Mouse (Mus musculus) heart, embryonic 10.5 days (tissue): ENCODE data around the gene Pcdh20. TPM values are rescaled to one million over a fixed set of nuclear protein-coding genes. Genes with fewer than 3 reads are reported as not detected.
A peak's percentile ranks its signal among the peaks of the same experiment; 100 is the strongest.

Experiments
- DNase-seq: peaks from one replicate; pipeline ENCODE4 v3.0.0-alpha.2; 2017; ENCODE audit warnings: low spot score
- H3K27ac ChIP-seq: fragments of 300-500 bp; sonication (generic); 2 replicates; pipeline ENCODE4 v1.5.1; 2016; ENCODE audit warnings: mild to moderate bottlenecking
- H3K27me3 ChIP-seq: fragments of 300-500 bp; sonication (generic); 2 replicates; pipeline ENCODE4 v1.6.1; 2016; ENCODE audit warnings: mild to moderate bottlenecking; ENCODE audit not compliant: poor library complexity, insufficient read depth, severe bottlenecking
- H3K36me3 ChIP-seq: fragments of 300-500 bp; sonication (generic); 2 replicates; pipeline ENCODE4 v1.6.1; 2016; ENCODE audit warnings: mild to moderate bottlenecking, moderate library complexity
- H3K4me1 ChIP-seq: fragments of 300-500 bp; sonication (generic); 2 replicates; pipeline ENCODE4 v1.6.1; 2016; ENCODE audit warnings: mild to moderate bottlenecking
- H3K4me3 ChIP-seq: fragments of 300-500 bp; sonication (generic); 2 replicates; pipeline ENCODE4 v1.5.1; 2016; ENCODE audit warnings: mild to moderate bottlenecking, moderate library complexity
- H3K9me3 ChIP-seq: fragments of 300-500 bp; sonication (generic); 2 replicates; pipeline ENCODE4 v1.6.1; 2016; ENCODE audit warnings: mild to moderate bottlenecking, moderate library complexity
- WGBS: fragments of 180-500 bp; shearing (Covaris S2); methylation state at CpG from one replicate; pipeline ENCODE4 v1.1.7; 2016; 5-methylcytosine and 5-hydroxymethylcytosine counted together
- polyA plus RNA-seq: library from polyadenylated mRNA; unstranded; fragments of >200 nt; fragmentation: Nextera tagmentation; extraction: Ambion mirVana; gene quantifications from 2 replicates; pipeline ENCODE4 v1.2.1, GENCODE M21; 2016

Pcdh20 gene
- 0.19 TPM in 1 of 2 replicates, not detected in the other for polyA plus RNA-seq

DNA sequence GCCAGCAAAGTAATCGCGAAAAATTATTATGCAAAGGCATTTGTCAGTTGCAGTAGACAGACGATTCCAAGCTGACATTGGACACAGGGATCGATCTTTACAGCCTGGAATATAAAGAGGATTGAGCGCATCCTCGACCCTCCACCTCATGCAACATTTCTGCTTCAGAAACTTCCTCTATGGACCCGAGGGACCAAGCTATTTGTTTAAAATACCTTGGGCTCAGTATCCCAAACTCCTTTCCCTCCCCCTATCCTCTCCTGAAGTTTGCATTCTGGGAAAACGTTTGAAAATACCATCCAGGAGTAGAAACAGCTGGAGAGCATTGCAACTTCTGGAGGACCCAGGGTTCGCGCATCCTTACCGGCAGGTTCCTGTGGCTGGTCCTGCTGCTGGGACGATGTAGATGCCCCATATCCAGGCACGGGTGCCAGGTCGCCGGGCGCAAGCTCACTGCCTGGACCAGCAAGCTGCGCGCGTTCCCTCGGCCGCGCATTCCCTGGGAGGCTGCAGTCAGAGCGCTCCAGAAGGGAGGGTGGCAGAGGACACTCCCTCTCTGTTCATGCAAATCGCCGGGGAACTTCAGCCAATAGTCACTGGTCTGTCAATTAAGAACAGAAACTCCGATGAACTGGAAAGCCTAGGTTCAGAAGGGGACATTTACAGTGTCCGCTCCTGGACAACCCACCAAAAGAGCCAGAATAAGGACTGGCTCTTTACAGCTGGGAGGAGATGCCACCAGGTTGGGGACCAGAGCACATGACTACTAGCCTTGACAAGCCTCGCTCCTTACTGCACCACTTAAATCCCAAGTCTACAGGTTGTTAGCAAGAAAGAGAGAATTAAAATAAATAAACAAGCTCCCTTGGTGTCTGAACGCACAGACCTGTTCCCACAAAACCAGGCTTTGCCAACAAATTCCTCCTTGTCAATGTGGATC lies at the start of gene Pcdh20:
Gene Pcdh20 (minus strand): TSS at position 902 of the 940 bp plus-strand sequence.
- Histone ChIP-seq H3K4me1 (0 out of 2 replicates have a peak, but pooled peaks cover 7% of the 10 kb centered on the region), H3K36me3 (no peaks in the 10 kb centered on the region), H3K4me3 (peak within 1 kb of the TSS; percentile 60), H3K9me3 (no peaks in the 10 kb centered on the region), H3K27ac (no peak within 1 kb of the TSS), H3K27me3 (peaks cover 29% of the 10 kb centered on the region; the same call in 1 of the 2 replicates)
- WGBS, result 4% methylated on average over 29 of the region's 29 CpGs
- peak; percentile 80 for DNase-seq

DNA sequence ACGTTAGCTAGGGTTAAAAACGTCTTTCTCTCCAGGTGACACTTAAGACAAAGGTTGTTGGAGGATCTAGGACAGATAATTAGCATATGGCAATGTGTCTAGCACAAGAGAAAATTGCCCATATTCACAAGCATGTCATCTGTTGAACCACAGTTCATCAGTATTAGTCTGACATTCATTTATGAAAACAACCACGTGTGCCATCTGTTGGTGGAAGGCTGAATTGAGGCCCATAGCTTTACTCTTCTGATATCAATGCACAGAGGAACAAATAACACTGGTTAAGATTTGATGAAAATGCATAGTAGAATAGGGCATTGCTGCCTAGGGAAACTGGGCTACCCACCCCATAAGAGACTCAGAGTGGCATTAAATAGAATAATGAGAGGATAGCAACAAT lies 8.7 kb upstream of the Pcdh20 start:
- H3K9me3 ChIP-seq, result no peaks in the 10 kb centered on the region
- DNase-seq, result no peak
- WGBS, result 57% methylated on average over 3 of the region's 3 CpGs
- no peak overlapping the region for H3K27ac ChIP-seq
- no peaks in the 10 kb centered on the region for H3K36me3 ChIP-seq
- no peak overlapping the region for H3K4me3 ChIP-seq
- no peaks in the 10 kb centered on the region for H3K27me3 ChIP-seq
- H3K4me1 ChIP-seq, result no peaks in the 10 kb centered on the region

DNA sequence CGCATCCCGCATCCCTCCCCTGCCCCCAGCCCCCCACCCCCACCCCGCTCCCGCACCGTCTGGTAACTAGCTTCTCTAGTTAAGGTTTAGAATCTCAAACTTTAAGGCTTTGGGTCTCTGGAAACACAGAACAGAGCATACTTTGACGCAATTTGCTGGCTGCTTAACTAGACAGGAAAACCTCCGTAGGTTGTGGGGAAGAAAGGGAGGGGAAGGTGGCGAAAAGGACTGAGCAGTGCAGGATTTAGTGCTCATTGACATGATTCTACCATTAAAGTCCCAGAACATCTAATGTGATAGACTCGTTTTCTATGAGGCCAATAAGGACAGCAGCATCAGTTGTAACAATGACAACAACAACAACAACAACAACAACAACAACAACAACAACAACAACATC lies 1.2 kb downstream of the Pcdh20 start:
- Histone ChIP-seq H3K4me1 (0 out of 2 replicates have a peak, but pooled peaks cover 7% of the 10 kb centered on the region), H3K36me3 (no peaks in the 10 kb centered on the region), H3K27me3 (peaks cover 29% of the 10 kb centered on the region; the same call in 1 of the 2 replicates), H3K27ac (no peak overlapping the region), H3K4me3 (peak overlapping the region; percentile 60), H3K9me3 (no peaks in the 10 kb centered on the region)
- WGBS, result 2% methylated on average over 9 of the region's 9 CpGs
- no peak for DNase-seq

DNA sequence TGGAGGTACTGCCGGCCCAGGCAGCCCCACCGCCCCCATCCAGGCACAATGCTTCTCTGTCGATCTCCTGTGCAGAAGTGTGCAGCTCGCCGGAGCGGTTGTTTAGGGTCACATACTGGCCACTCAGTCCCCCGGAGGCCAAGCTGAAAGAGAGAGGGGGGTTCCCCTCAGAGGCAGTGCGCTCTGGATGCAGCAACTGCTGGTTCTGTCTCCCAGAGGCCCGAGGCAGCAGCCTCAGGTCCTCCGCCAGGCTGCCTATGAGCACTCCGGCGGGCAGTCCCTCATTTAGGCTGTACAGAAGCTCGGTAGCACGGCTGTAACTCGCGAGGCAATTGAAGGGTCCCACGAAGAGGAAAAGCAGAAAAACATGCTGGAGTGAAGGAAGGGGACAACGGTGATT lies 1.8 kb downstream of the Pcdh20 start:
- WGBS, result 5% methylated on average over 18 of the region's 18 CpGs

DNA sequence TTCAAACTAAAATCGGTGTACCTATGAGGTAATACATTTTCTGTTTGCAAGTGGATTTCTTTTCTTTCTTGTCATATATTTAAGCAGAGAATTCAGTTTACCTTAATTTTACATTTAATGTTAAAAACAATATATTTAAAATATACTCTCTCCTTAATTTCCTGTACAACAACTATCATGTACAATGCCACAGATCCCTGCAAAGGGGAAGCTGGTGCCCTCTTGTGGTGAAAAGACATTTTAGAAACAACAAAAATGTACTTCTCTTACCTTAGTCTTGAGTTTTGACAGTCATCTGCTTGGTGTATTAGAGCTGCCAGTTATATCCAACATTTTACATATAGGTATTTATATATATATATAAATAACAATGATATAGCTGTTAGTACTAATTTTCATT lies 4.8 kb downstream of the Pcdh20 start:
- WGBS, result 85% methylated on average over 1 of the region's 1 CpGs
- H3K4me1 ChIP-seq, result 0 out of 2 replicates have a peak, but pooled peaks cover 7% of the 10 kb centered on the region
- no peak for DNase-seq
- H3K27me3 ChIP-seq, result peaks cover 29% of the 10 kb centered on the region; the same call in 1 of the 2 replicates
- no peaks in the 10 kb centered on the region for H3K9me3 ChIP-seq
- no peaks in the 10 kb centered on the region for H3K36me3 ChIP-seq
- H3K4me3 ChIP-seq, result no peak overlapping the region
- H3K27ac ChIP-seq, result no peak overlapping the region

More for the DNA sequence above, 1.8 kb downstream of the Pcdh20 start:
- DNase-seq, result peak; percentile 76
- Histone ChIP-seq H3K36me3 (no peaks in the 10 kb centered on the region), H3K27ac (no peak overlapping the region), H3K4me1 (0 out of 2 replicates have a peak, but pooled peaks cover 7% of the 10 kb centered on the region), H3K9me3 (no peaks in the 10 kb centered on the region), H3K4me3 (peak overlapping the region; percentile 60), H3K27me3 (peaks cover 29% of the 10 kb centered on the region; the same call in 1 of the 2 replicates)

DNA sequence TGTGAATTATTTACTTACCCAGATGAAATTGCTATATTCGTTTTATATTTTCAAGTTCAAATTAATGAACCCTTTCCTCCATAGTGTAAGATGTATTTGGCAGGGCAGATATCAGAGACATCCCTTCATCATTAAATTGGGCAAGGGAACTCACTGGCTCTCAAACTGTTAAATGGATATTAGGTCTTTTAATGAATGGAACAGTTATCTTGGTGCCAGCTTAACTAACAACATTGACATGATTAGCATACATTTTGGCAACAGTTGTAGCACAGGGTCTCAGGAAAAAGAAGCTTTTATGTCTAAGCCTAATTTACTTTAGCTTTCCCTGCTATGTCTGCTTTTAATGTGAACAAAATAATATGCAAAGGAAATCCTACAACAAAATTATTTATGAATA lies 6.8 kb downstream of the Pcdh20 start:
- DNase-seq, result no peak
- no peaks in the 10 kb centered on the region for H3K36me3 ChIP-seq
- H3K4me1 ChIP-seq, result no peaks in the 10 kb centered on the region
- 42% methylated on average over 1 of the region's 1 CpGs for WGBS
- H3K27ac ChIP-seq, result no peak overlapping the region
- H3K9me3 ChIP-seq, result no peaks in the 10 kb centered on the region
- no peak overlapping the region for H3K4me3 ChIP-seq
- H3K27me3 ChIP-seq, result peaks cover 19% of the 10 kb centered on the region; the same call in 1 of the 2 replicates

DNA sequence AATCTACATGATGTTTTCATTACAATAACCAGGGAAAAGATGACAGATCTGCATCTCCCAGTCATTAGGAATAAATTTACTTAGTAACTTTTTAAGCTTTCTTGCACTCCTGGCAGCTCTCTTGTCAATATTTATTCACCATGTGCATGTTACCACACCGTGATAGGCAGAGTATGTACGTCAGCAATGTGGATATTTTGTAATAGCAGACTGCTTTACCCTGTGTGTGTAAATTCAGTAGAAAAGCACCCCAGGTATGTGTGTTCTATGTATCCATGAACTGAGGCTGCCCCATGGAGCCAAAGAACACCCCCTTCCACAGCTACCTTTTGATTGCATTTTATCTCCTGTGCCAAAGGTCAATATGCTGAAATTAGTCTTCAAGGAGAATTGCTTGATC lies 7.8 kb downstream of the Pcdh20 start:
- Histone ChIP-seq H3K27me3 (0 out of 2 replicates have a peak, but pooled peaks cover 11% of the 10 kb centered on the region), H3K36me3 (no peaks in the 10 kb centered on the region), H3K27ac (no peak overlapping the region), H3K4me1 (no peaks in the 10 kb centered on the region), H3K9me3 (no peaks in the 10 kb centered on the region), H3K4me3 (no peak overlapping the region)
- no peak for DNase-seq
- 72% methylated on average over 2 of the region's 2 CpGs for WGBS

DNA sequence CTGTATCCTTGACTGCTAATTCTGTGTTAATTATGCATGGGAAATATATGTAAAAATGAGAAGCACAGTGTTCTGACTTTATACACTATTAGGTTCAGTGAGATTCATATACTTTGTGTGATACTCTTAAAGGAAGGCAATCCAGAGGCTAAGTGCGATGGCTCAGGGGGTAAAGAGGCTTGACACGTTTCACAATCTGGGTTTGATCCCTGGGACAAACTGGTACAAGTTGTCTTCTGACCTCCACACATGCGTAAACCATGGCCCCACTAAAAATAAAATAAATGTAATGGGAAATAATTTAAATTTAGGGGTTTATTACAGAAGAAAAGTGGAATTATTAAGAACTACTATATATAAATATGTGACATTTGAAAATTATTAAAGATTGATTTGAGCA lies 8.3 kb downstream of the Pcdh20 start:
- Histone ChIP-seq H3K36me3 (no peaks in the 10 kb centered on the region), H3K27ac (no peak overlapping the region), H3K4me3 (no peak overlapping the region), H3K27me3 (0 out of 2 replicates have a peak, but pooled peaks cover 9% of the 10 kb centered on the region), H3K4me1 (no peaks in the 10 kb centered on the region), H3K9me3 (no peaks in the 10 kb centered on the region)
- DNase-seq, result no peak
- WGBS, result 72% methylated on average over 3 of the region's 3 CpGs

DNA sequence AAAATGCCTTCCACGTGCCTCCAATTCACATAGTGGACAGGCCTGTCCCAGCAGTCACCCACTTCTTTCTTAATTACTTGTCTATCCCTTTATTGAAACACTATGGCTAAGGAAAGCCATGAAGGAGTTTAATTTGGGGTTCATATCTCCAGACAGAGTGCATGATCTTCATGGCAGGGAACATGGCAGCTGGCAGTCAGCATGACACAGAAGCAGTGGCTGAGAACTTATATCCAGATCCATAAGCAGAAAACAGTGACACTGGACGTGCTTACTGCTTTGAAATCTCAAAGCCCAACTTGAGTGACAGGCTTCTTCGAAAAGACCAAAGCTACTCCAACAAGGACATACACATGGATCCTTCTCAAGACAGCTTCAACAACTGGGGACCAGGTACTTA lies 10.5 kb downstream of the Pcdh20 start:
- no peak overlapping the region for H3K27ac ChIP-seq
- H3K9me3 ChIP-seq, result no peaks in the 10 kb centered on the region
- H3K27me3 ChIP-seq, result no peaks in the 10 kb centered on the region
- H3K4me1 ChIP-seq, result no peaks in the 10 kb centered on the region
- 77% methylated on average over 3 of the region's 3 CpGs for WGBS
- no peak overlapping the region for H3K4me3 ChIP-seq
- H3K36me3 ChIP-seq, result no peaks in the 10 kb centered on the region
- no peak for DNase-seq

DNA sequence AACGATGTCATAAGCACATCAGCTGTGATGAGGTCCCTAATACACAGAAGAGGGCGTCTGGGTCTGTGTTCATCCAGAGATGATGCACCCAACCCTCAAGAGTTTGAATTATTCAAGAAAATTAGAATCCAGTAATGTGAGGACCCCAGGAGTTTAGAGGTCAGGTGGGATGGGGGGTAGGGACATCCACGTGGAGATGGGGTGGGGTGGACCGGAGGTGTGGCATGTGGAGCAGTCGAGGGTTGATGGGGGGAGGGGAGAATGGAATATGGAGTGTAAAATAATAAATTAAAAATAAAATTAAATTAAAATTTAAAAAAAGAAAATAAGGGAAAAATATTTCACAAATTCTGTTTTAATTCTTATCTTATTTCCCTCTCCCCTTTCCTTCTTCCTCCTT lies 27.9 kb downstream of the Pcdh20 start:
- no peaks in the 10 kb centered on the region for H3K27me3 ChIP-seq
- H3K27ac ChIP-seq, result no peak overlapping the region
- H3K36me3 ChIP-seq, result no peaks in the 10 kb centered on the region
- no peak overlapping the region for H3K4me3 ChIP-seq
- DNase-seq, result no peak
- 64% methylated on average over 5 of the region's 5 CpGs for whole genome bisulfite sequencing
- H3K9me3 ChIP-seq, result no peaks in the 10 kb centered on the region
- H3K4me1 ChIP-seq, result no peaks in the 10 kb centered on the region

DNA sequence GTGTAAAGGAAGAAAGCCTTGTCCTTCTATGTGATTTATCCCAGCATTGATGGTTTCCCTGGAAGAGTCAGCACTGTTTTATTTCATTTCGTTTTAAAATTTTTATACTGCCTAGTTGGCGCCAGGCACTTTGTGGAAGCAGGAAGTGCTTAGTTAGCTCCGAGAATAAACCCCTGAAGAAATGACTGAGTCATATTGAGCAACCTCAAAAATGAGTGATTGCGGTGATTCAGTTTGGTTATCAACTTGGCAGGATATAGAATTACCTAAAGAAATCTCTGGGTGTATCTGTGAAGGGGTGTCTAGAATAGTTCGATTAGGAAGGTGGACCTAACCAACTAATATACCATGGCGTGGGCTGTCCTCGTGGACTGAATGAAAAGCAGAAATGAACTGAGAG lies 41.8 kb downstream of the Pcdh20 start:
- H3K36me3 ChIP-seq, result no peaks in the 10 kb centered on the region
- 90% methylated on average over 7 of the region's 7 CpGs for WGBS
- no peak overlapping the region for H3K4me3 ChIP-seq
- DNase-seq, result no peak
- H3K27me3 ChIP-seq, result no peaks in the 10 kb centered on the region
- H3K9me3 ChIP-seq, result no peaks in the 10 kb centered on the region
- H3K4me1 ChIP-seq, result no peaks in the 10 kb centered on the region
- H3K27ac ChIP-seq, result no peak overlapping the region

DNA sequence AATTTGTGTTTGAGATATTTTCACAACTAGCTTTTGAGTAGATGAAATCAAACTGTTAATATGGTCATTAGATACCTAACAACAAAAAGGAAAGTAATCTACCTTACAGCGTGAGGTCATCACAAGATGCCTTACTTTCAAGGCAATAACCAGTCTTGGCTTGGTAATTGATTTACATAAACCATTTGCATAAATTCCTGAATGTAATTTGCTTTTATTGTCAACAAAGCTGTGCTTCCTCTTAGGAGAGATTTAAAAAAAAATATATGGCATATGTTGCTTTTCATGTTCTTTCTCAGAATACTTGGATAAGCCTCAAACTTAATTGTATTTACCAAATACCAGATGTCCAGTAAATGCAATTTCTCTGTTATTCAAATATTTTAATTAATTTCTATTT lies 43.8 kb downstream of the Pcdh20 start:
- Histone ChIP-seq H3K9me3 (no peaks in the 10 kb centered on the region), H3K27ac (no peak overlapping the region), H3K4me1 (no peaks in the 10 kb centered on the region), H3K4me3 (no peak overlapping the region), H3K27me3 (no peaks in the 10 kb centered on the region), H3K36me3 (no peaks in the 10 kb centered on the region)
- WGBS, result 85% methylated on average over 1 of the region's 1 CpGs
- no peak for DNase-seq
